In the genomic region with DNA sequence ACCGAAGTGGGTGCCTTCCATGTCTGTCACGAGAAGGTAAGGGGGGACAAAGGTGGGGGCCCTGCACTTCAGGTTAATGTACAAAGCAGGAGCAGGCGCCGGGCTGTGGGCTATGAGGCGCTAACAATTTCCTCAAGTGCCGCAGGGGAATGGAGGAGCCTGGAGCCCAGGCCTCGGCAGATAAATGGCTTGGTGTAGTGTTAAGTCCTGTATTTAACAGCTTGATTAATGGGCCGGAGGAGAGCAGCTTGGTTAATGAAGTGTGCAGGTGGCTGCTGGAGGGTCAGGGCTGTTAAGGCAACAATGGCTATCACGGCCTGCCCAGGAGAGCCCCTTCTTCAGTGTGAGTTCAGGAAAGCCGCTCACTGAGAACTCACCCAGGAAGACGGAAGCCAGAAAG, we compare ENCODE assay signal across 17 mouse cellular contexts.
A peak's percentile ranks its signal among the peaks of the same experiment; 100 is the strongest.
DNase-seq lines count a peak whose midpoint lies in the region; ATAC-seq lines count a peak whose summit lies in the region.
"Had no signal": no experiment of that assay in that cellular context is flagged by ENCODE, and none has a peak within 500 bp of the region (broad histone marks: within the 10 kb centered on the region; RNA-seq: fewer than 3 reads in every experiment).

No protein-coding gene starts in this region.

- ATAC-seq in kidney, embryonic 15.5 days (replicated peaks; ENCODE audit: low FRiP score), result peak; percentile 85
- no peak for ATAC-seq in forebrain, embryonic 15.5 days (replicated peaks)
- ATAC-seq: midbrain, embryonic 13.5 days had no signal

- peaks cover 84% of the 10 kb centered on the region for H3K27me3 ChIP-seq in kidney, embryonic 15.5 days
- H3K27me3 ChIP-seq in limb, embryonic 10.5 days (ENCODE audit: low read depth, poor library complexity, severe bottlenecking), result 0 out of 2 replicates have a peak, but pooled peaks cover 6% of the 10 kb centered on the region
- H3K27me3 ChIP-seq in forebrain, embryonic 15.5 days, result no peaks in the 10 kb centered on the region

- H3K4me3 ChIP-seq in kidney, embryonic 15.5 days (replicated peaks), result no peak overlapping the region
- no peak overlapping the region for H3K4me3 ChIP-seq in limb, embryonic 10.5 days
- no peak overlapping the region for H3K4me3 ChIP-seq in forebrain, embryonic 15.5 days
- H3K4me3 ChIP-seq: forebrain, embryonic 10.5 days; gastrocnemius, adult 2 months; left cerebral cortex, adult 2 months; limb, embryonic 13.5 days; midbrain, embryonic 13.5 days had no signal

- DNase-seq in kidney, adult 8-10 months, result no peak
- peak; percentile 31 for DNase-seq in testis, postnatal 10 days (ENCODE audit: low spot score)
- no peak for DNase-seq in testis, postnatal 14 days (ENCODE audit: low spot score)
- peak; percentile 65 for DNase-seq in limb, embryonic 10.5 days (ENCODE audit: low spot score)
- no peak for DNase-seq in spleen, adult 18-20 months
- DNase-seq: adrenal gland, adult 2 months; cerebellum, adult 9-11 months; gastrocnemius, adult 2 months; heart, postnatal 36 days; kidney, adult 9 months; lung, postnatal 10 days had no signal

- 14% methylated on average over 11 of the region's 11 CpGs for WGBS in kidney, embryonic 15.5 days
- WGBS in limb, embryonic 10.5 days, result 34% methylated on average over 11 of the region's 11 CpGs
- 64% methylated on average over 11 of the region's 11 CpGs for WGBS in forebrain, embryonic 15.5 days

- H3K4me2 ChIP-seq in kidney, embryonic 15.5 days, result no peak overlapping the region
- no peak overlapping the region for H3K4me2 ChIP-seq in forebrain, embryonic 15.5 days (replicated peaks)
- H3K4me2 ChIP-seq: limb, embryonic 13.5 days; midbrain, embryonic 13.5 days had no signal

- H3K27ac ChIP-seq in kidney, embryonic 15.5 days, result no peak overlapping the region
- peak overlapping the region; percentile 75 for H3K27ac ChIP-seq in limb, embryonic 10.5 days
- H3K27ac ChIP-seq in forebrain, embryonic 15.5 days (replicated peaks), result no peak overlapping the region
- H3K27ac ChIP-seq: forebrain, embryonic 10.5 days; gastrocnemius, adult 2 months; left cerebral cortex, adult 2 months; limb, embryonic 13.5 days; midbrain, embryonic 13.5 days had no signal

- H3K4me1 ChIP-seq in kidney, embryonic 15.5 days, result peaks cover 8% of the 10 kb centered on the region; the same call in 1 of the 2 replicates
- H3K4me1 ChIP-seq in limb, embryonic 10.5 days, result peaks cover 54% of the 10 kb centered on the region
- peaks cover 15% of the 10 kb centered on the region for H3K4me1 ChIP-seq in forebrain, embryonic 15.5 days

- no peak overlapping the region for H3K9ac ChIP-seq in kidney, embryonic 15.5 days
- H3K9ac ChIP-seq in forebrain, embryonic 15.5 days (replicated peaks), result no peak overlapping the region
- H3K9ac ChIP-seq: limb, embryonic 13.5 days; midbrain, embryonic 13.5 days had no signal

- H3K36me3 ChIP-seq in kidney, embryonic 15.5 days, result no peaks in the 10 kb centered on the region
- no peaks in the 10 kb centered on the region for H3K36me3 ChIP-seq in limb, embryonic 10.5 days
- H3K36me3 ChIP-seq in forebrain, embryonic 15.5 days, result no peaks in the 10 kb centered on the region
- H3K36me3 ChIP-seq: forebrain, embryonic 10.5 days; limb, embryonic 13.5 days; midbrain, embryonic 13.5 days had no signal

- H3K9me3 ChIP-seq in kidney, embryonic 15.5 days (replicated peaks), result no peaks in the 10 kb centered on the region
- no peaks in the 10 kb centered on the region for H3K9me3 ChIP-seq in limb, embryonic 10.5 days (replicated peaks)
- H3K9me3 ChIP-seq in forebrain, embryonic 15.5 days, result no peaks in the 10 kb centered on the region
- H3K9me3 ChIP-seq: forebrain, embryonic 10.5 days; limb, embryonic 13.5 days; midbrain, embryonic 13.5 days had no signal

Comparison
In these comparisons a context has a peak if more than half of its experiments do, and no peak if none do; other contexts are left out.
1. DNase-seq: peak in testis, postnatal 10 days (single experiment) and limb, embryonic 10.5 days (single experiment); none in kidney, adult 8-10 months (0 of 2), testis, postnatal 14 days (single experiment) and spleen, adult 18-20 months (0 of 2).